Mouse (Mus musculus): Measurements from ENCODE around the gene Liph.

GRCm38 (mm10) chr16:21987956-21988355, 7.5 kb downstream of the Liph start:
- no peak for TF ChIP-seq EP300 (IDR thresholded peaks at IDR 0.05; ENCODE audit: low read depth)
- no peak for TF ChIP-seq CTCF (IDR thresholded peaks at IDR 0.05; ENCODE audit: low read depth)
